Comparison of ENCODE assay signal across 8 mouse cellular contexts in genomic region chr17:27623360-27624326, GRCm38 (mm10). TPM values are rescaled to one million over a fixed set of nuclear protein-coding genes. Genes with fewer than 3 reads are reported as not detected.
DNase-seq lines count a peak whose midpoint lies in the region; ATAC-seq and TF ChIP-seq lines count a peak whose summit lies in the region.

TSS of gene Nudt3 (minus strand) at chr17:27623495.

- no peaks in the 10 kb centered on the region for H3K9me3 ChIP-seq in lung, embryonic 14.5 days (ENCODE audit: low read depth, low read length)

- H3K4me3 ChIP-seq in layer of hippocampus, adult 2 months = peak within 1 kb of the TSS; percentile 69
- H3K4me3 ChIP-seq in lung, embryonic 14.5 days (ENCODE audit: low read depth, low read length) = peak within 1 kb of the TSS; percentile 95

- H3K27ac ChIP-seq in layer of hippocampus, adult 2 months = peak within 1 kb of the TSS; percentile 100
- H3K27ac ChIP-seq in lung, embryonic 14.5 days (ENCODE audit: low read depth) = peak within 1 kb of the TSS; percentile 89

- peak; percentile 92 for ATAC-seq in lung, embryonic 14.5 days (ENCODE audit: insufficient read depth)
- ATAC-seq in neutrophil, adult 5-6 weeks (ENCODE audit: extremely low read depth, insufficient number of reproducible peaks, low FRiP score, poor library complexity, severe bottlenecking) = peak; percentile 83

- H3K9ac ChIP-seq in lung, embryonic 14.5 days = peak within 1 kb of the TSS; percentile 94

- peak within 1 kb of the TSS; percentile 89 for H3K4me2 ChIP-seq in lung, embryonic 14.5 days

- H3K36me3 ChIP-seq in lung, embryonic 14.5 days (ENCODE audit: insufficient read depth) = 0 out of 2 replicates have a peak, but pooled peaks cover 3% of the 10 kb centered on the region

- TF ChIP-seq CTCF in layer of hippocampus, adult 2 months (conservative IDR thresholded peaks at IDR 0.05) = peak; percentile 23
- no peak for TF ChIP-seq CTCF in lung, embryonic 14.5 days (IDR thresholded peaks at IDR 0.05; ENCODE audit: low read depth)

- WGBS in lung, embryonic 14.5 days = 6% methylated on average over 77 of the region's 91 CpGs

- peaks cover 5% of the 10 kb centered on the region; the same call in 1 of the 2 replicates for H3K4me1 ChIP-seq in lung, embryonic 14.5 days (ENCODE audit: insufficient read depth)

- peak; percentile 96 for DNase-seq in MN1 (ENCODE audit: low spot score)
- peak; percentile 93 for DNase-seq in cerebellum, adult 8-10 months
- DNase-seq in forelimb bud, embryonic 11.5 days (ENCODE audit: low read depth, low spot score) = peak; percentile 96
- peak; percentile 93 for DNase-seq in heart, postnatal 4 days
- peak; percentile 83 to 90 for DNase-seq in layer of hippocampus, adult 2 months (ENCODE audit: low spot score in 2 of 2)
- peak; percentile 98 for DNase-seq in lung, embryonic 14.5 days
- DNase-seq in testis, postnatal 14 days (ENCODE audit: low spot score) = peak; percentile 91

- no peaks in the 10 kb centered on the region for H3K27me3 ChIP-seq in lung, embryonic 14.5 days (ENCODE audit: insufficient read depth, low read length)

RNA-seq across cellular contexts. Expression of gene Nudt3, which starts in this region (rescaled TPM):
- total RNA-seq in heart, postnatal 4 days (2021) = 100 to 1,000 TPM; 340 to 371 TPM
- 100 to 1,000 TPM; 462 to 510 TPM for total RNA-seq in layer of hippocampus, adult 2 months (2021)
- 30.5 and 34.4 TPM in 2 replicates for polyA plus RNA-seq in lung, embryonic 14.5 days (2014; fragmentation: Nextera tagmentation; extraction: Ambion mirVana)
- total RNA-seq in neutrophil, adult 5-6 weeks (2017) = 81.1 and 84.1 TPM in 2 replicates

Comparison
In these comparisons a context has a peak if more than half of its experiments do, and no peak if none do; other contexts are left out.
1. Peak in every context shown above with its lines: DNase-seq, ATAC-seq, H3K4me3 ChIP-seq and H3K27ac ChIP-seq.